Mouse (Mus musculus): ENCODE measurements at regions not wholly inside any gene's neighbourhood (a gene's known extent, or its start where the extent isn't known, plus 50 kb on each side); places are given as distances from the start of the nearest gene placed in this dataset.

- no peak for TF ChIP-seq CTCF (IDR thresholded peaks at IDR 0.05; ENCODE audit: low read depth)
- Histone ChIP-seq H3K4me3 (ENCODE audit: low read depth, low read length) (no peak overlapping the region), H3K27me3 (ENCODE audit: insufficient read depth, low read length) (no peaks in the 10 kb centered on the region), H3K36me3 (ENCODE audit: insufficient read depth) (no peaks in the 10 kb centered on the region), H3K4me1 (ENCODE audit: insufficient read depth) (no peaks in the 10 kb centered on the region), H3K27ac (ENCODE audit: low read depth, low read length) (no peak overlapping the region), H3K4me2 (ENCODE audit: low read depth) (no peak overlapping the region), H3K9ac (no peak overlapping the region), H3K9me3 (ENCODE audit: low read length) (no peaks in the 10 kb centered on the region)
- ATAC-seq (no peak), DNase-seq (no peak)
Observed at GRCm38 (mm10) chr14:91569100-91569499, 2321.4 kb downstream of the Pcdh9 start.

GRCm38 (mm10) chr14:91539181-91539580 is 2351.3 kb downstream of the Pcdh9 start:
- no peak overlapping the region for H3K4me2 ChIP-seq (ENCODE audit: low read depth)
- no peak for ATAC-seq
- no peak for DNase-seq
- no peaks in the 10 kb centered on the region for H3K9me3 ChIP-seq (ENCODE audit: low read length)
- no peak overlapping the region for H3K9ac ChIP-seq
- H3K4me1 ChIP-seq (ENCODE audit: insufficient read depth) = no peaks in the 10 kb centered on the region
- no peak overlapping the region for H3K27ac ChIP-seq (ENCODE audit: low read depth, low read length)
- H3K27me3 ChIP-seq (ENCODE audit: insufficient read depth, low read length) = no peaks in the 10 kb centered on the region
- H3K4me3 ChIP-seq (ENCODE audit: low read depth, low read length) = no peak overlapping the region
- TF ChIP-seq CTCF (IDR thresholded peaks at IDR 0.05; ENCODE audit: low read depth) = no peak
- H3K36me3 ChIP-seq (ENCODE audit: insufficient read depth) = no peaks in the 10 kb centered on the region

GRCm38 (mm10) chr14:91534931-91535330 is 2355.5 kb downstream of the Pcdh9 start:
- Histone ChIP-seq H3K9me3 (ENCODE audit: low read length) (no peaks in the 10 kb centered on the region), H3K4me2 (ENCODE audit: low read depth) (no peak overlapping the region), H3K9ac (no peak overlapping the region), H3K27ac (ENCODE audit: low read depth, low read length) (no peak overlapping the region), H3K27me3 (ENCODE audit: insufficient read depth, low read length) (no peaks in the 10 kb centered on the region), H3K36me3 (ENCODE audit: insufficient read depth) (no peaks in the 10 kb centered on the region), H3K4me3 (ENCODE audit: low read depth, low read length) (no peak overlapping the region), H3K4me1 (ENCODE audit: insufficient read depth) (no peaks in the 10 kb centered on the region)
- no peak for TF ChIP-seq CTCF (IDR thresholded peaks at IDR 0.05; ENCODE audit: low read depth)
- DNase-seq (no peak), ATAC-seq (no peak; the same call in 1 of the 2 replicates)
- WGBS = 6% methylated on average over 1 of the region's 1 CpGs

GRCm38 (mm10) chr14:91498449-91498848 is 2392.0 kb downstream of the Pcdh9 start:
- no peak for DNase-seq
- no peak overlapping the region for H3K4me3 ChIP-seq (ENCODE audit: low read depth, low read length)
- no peak overlapping the region for H3K27ac ChIP-seq (ENCODE audit: low read depth, low read length)
- H3K9ac ChIP-seq = no peak overlapping the region
- H3K4me2 ChIP-seq (ENCODE audit: low read depth) = no peak overlapping the region
- TF ChIP-seq CTCF (IDR thresholded peaks at IDR 0.05; ENCODE audit: low read depth) = no peak
- no peaks in the 10 kb centered on the region for H3K36me3 ChIP-seq (ENCODE audit: insufficient read depth)
- no peaks in the 10 kb centered on the region for H3K27me3 ChIP-seq (ENCODE audit: insufficient read depth, low read length)
- no peaks in the 10 kb centered on the region for H3K9me3 ChIP-seq (ENCODE audit: low read length)
- no peaks in the 10 kb centered on the region for H3K4me1 ChIP-seq (ENCODE audit: insufficient read depth)
- no peak for ATAC-seq
- 10% methylated on average over 1 of the region's 1 CpGs for WGBS

DNA sequence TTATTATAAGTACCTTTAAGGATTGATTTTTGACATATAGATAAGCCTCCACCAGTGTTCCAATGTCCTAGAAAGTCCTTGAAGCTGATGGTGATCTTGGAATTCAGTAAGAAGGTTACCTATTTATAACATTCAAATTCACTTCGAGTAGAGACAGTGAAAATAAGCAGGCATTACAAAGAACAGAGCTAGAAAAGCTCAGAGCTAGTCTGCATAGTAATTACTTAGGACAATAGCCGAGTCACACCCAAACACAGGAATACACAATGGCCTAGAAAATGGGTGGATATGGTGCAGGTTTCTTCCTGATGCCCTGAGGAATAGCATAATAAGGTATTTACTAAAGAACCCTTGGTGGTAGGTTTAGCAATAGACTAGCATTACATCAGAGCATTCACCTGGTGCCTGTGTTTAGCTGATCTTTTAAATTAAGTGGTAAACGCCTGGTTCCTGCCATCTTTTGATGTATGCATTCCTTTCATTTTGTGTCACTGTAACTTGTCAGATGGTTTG is 2412.1 kb downstream of the Pcdh9 start:
- Histone ChIP-seq H3K4me1 (ENCODE audit: insufficient read depth) (no peaks in the 10 kb centered on the region), H3K4me2 (ENCODE audit: low read depth) (no peak overlapping the region), H3K36me3 (ENCODE audit: insufficient read depth) (no peaks in the 10 kb centered on the region), H3K9ac (no peak overlapping the region), H3K27me3 (ENCODE audit: insufficient read depth, low read length) (no peaks in the 10 kb centered on the region), H3K4me3 (ENCODE audit: low read depth, low read length) (no peak overlapping the region), H3K27ac (ENCODE audit: low read depth, low read length) (no peak overlapping the region), H3K9me3 (ENCODE audit: low read length) (no peaks in the 10 kb centered on the region)
- no peak for DNase-seq
- 49% methylated on average over 3 of the region's 3 CpGs for WGBS
- no peak for ATAC-seq
- no peak for TF ChIP-seq CTCF (IDR thresholded peaks at IDR 0.05; ENCODE audit: low read depth)

- Histone ChIP-seq H3K4me1 (ENCODE audit: insufficient read depth) (no peaks in the 10 kb centered on the region), H3K4me3 (ENCODE audit: low read depth, low read length) (no peak overlapping the region), H3K9ac (no peak overlapping the region), H3K27me3 (ENCODE audit: insufficient read depth, low read length) (no peaks in the 10 kb centered on the region), H3K27ac (ENCODE audit: low read depth, low read length) (no peak overlapping the region), H3K36me3 (ENCODE audit: insufficient read depth) (no peaks in the 10 kb centered on the region), H3K9me3 (ENCODE audit: low read length) (no peaks in the 10 kb centered on the region), H3K4me2 (ENCODE audit: low read depth) (no peak overlapping the region)
- no peak for TF ChIP-seq CTCF (IDR thresholded peaks at IDR 0.05; ENCODE audit: low read depth)
- whole genome bisulfite sequencing = 45% methylated on average over 3 of the region's 3 CpGs
- peak; percentile 81 for DNase-seq
- peak; percentile 79 for ATAC-seq
Observed at GRCm38 (mm10) chr14:91463910-91464309, 2426.6 kb downstream of the Pcdh9 start.

DNA sequence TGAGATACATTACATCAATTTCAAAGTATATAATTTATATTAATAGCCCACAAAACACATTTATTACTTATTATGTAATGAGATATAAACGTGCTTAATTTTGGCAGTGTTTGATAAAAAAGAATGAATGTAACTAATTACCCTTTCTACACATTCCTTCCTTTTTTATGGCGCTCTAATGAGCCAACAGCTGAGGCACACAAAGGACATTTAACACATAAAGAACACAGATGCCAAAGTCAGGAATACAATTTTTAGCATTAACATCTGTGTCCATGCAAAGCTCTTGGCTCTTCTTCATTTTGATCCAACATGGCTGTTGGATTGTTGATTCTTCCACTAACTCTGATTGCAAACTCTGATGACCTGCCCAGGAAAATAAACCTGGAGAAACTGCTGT is 2427.8 kb downstream of the Pcdh9 start:
- DNase-seq = no peak
- no peak for TF ChIP-seq CTCF (IDR thresholded peaks at IDR 0.05; ENCODE audit: low read depth)
- no peaks in the 10 kb centered on the region for H3K4me1 ChIP-seq (ENCODE audit: insufficient read depth)
- no peak overlapping the region for H3K4me2 ChIP-seq (ENCODE audit: low read depth)
- H3K27me3 ChIP-seq (ENCODE audit: insufficient read depth, low read length) = no peaks in the 10 kb centered on the region
- H3K4me3 ChIP-seq (ENCODE audit: low read depth, low read length) = no peak overlapping the region
- no peak overlapping the region for H3K9ac ChIP-seq
- H3K36me3 ChIP-seq (ENCODE audit: insufficient read depth) = no peaks in the 10 kb centered on the region
- H3K9me3 ChIP-seq (ENCODE audit: low read length) = no peaks in the 10 kb centered on the region
- H3K27ac ChIP-seq (ENCODE audit: low read depth, low read length) = no peak overlapping the region
- 39% methylated on average over 2 of the region's 2 CpGs for WGBS
- ATAC-seq = no peak

DNA sequence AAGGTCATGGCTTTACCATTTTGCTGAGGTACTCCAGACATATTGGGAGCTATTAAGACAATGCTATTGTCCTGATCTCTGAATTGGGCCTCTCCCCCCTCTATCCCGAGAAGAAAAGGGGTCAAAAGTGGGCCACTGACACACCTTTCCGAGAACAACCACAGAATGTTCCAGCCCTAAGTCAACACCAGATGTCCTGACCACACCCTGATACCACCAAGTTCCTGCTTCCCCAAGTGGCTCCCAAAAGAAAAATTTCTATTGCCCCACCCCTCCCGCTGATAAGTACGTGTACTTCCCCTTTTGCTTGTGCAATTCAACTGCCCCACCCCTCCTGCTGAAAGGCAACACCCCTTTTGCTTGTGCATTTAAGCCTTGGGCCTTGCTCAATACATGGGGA is 2431.7 kb downstream of the Pcdh9 start:
- WGBS = 91% methylated on average over 4 of the region's 4 CpGs
- Histone ChIP-seq H3K4me1 (ENCODE audit: insufficient read depth) (no peaks in the 10 kb centered on the region), H3K27ac (ENCODE audit: low read depth, low read length) (no peak overlapping the region), H3K36me3 (ENCODE audit: insufficient read depth) (no peaks in the 10 kb centered on the region), H3K9me3 (ENCODE audit: low read length) (no peaks in the 10 kb centered on the region), H3K4me2 (ENCODE audit: low read depth) (no peak overlapping the region), H3K9ac (no peak overlapping the region), H3K27me3 (ENCODE audit: insufficient read depth, low read length) (no peaks in the 10 kb centered on the region), H3K4me3 (ENCODE audit: low read depth, low read length) (no peak overlapping the region)
- DNase-seq = no peak
- ATAC-seq = no peak
- TF ChIP-seq CTCF (IDR thresholded peaks at IDR 0.05; ENCODE audit: low read depth) = no peak

Data from forebrain, postnatal 0 days (tissue).